Mouse (Mus musculus) testis, adult 2 months (tissue): ENCODE measurements around the gene Cyb5r3.

Experiments
- CTCF ChIP-seq: fragments of 200-500 bp; IDR thresholded peaks from 2 replicates; pipeline ENCODE4 v1.5.1; 2012; ENCODE audit warnings: low read depth, mild to moderate bottlenecking, inconsistent platforms, low read length, moderate library complexity; ENCODE audit not compliant: control insufficient read depth, insufficient read depth, insufficient replicate concordance
- POLR2A ChIP-seq: fragments of 200-500 bp; IDR thresholded peaks from 2 replicates; pipeline ENCODE4 v1.6.1; 2012; ENCODE audit warnings: low read depth, mild to moderate bottlenecking, inconsistent platforms, low read length, moderate library complexity; ENCODE audit not compliant: control insufficient read depth

- TF ChIP-seq CTCF = no peak
- TF ChIP-seq POLR2A = no peak
Measured at GRCm38 (mm10) chr15:83158587-83159160, 13.7 kb downstream of the Cyb5r3 start.
